Mouse (Mus musculus) telencephalon, adult 2 months (tissue): ENCODE measurements around the gene Iqgap2.

Source experiments
- DNase-seq: peaks from one replicate; pipeline ENCODE4 v3.0.0-alpha.2; 2011; ENCODE audit warnings: low read depth, low spot score

The Iqgap2 gene

DNA sequence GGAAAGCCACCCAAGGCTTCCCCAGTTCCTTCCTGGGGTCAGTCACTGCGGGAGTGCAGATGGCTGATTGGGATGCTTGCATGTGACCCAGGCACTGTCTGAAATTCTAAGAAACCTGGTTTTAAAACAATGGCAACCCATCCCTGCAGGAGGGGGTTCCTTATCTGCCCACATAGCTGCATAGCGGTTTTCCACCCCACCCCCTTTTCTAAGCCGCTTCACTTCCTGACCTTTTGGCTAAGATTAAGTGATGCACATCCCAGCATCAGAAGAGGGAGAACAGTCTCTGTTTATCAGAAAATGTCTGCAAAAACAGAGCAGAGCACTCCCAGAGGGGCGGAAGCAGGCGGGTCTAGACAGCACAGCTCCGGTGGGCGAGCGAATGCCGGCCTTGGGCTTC is 234.6 kb downstream of the Iqgap2 start:
- no peak for DNase-seq

- DNase-seq = peak; percentile 40
Observed at GRCm38 (mm10) chr13:95655284-95655683, 236.4 kb downstream of the Iqgap2 start.

- no peak for DNase-seq
Observed at GRCm38 (mm10) chr13:95653696-95654095, 238.0 kb downstream of the Iqgap2 start.

DNA sequence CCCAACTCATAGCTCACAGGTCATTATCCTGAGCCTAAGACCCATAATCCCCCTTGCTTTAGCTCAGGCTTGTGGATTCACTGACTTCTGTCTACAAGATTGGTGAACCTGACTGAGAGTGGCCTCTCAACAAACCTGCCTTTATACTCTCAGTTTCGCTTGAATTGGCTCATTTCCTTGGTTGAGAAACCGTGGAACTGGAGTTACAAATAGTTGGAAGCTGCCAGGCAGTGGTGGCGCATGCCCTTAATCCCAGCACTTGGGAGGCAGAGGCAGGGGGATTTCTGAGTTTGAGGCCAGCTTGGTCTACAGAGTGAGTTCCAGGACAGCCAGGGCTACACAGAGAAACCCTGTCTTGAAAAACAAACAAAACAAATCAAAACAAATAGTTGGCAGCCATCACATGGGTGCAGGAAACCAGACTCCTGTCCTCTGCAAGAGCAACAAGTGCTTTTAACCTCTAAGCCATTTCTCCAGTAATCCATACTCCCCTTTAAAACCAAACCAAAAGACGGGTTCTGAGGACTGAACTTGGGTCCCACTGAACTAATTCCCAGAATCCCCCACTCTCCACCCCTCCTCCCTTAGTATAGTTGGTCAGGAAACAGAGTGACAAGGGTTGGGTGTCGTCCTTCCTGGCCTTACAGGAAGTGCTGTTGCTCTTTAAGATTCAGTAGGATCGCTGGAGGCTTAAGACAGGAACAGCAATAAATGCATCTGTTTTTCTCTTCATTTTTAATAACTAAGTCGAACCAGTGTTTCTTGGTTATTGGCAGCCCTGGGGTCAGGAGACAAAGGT is 239.7 kb downstream of the Iqgap2 start:
- no peak for DNase-seq

- no peak for DNase-seq
Observed at GRCm38 (mm10) chr13:95649941-95650340, 241.8 kb downstream of the Iqgap2 start.

DNA sequence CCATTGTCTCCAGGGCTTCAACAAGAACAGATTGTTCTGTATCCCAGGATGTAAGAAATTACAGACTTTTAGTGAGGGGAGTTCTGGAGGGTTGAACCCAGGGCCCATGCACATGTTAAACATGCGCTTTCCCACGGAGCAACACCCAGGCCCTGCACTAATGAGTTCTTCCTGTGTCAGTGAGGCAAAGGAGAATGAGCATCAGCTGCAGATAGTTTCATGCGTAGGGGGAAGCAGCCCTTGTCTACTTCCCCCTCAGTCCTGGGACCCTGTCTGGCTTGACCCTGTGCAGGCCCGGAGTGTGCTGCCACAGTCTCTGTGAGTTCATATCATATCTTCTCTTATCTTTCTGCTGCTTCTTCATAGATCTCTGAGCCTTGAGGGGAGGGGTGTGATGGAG is 244.5 kb downstream of the Iqgap2 start:
- no peak for DNase-seq

DNA sequence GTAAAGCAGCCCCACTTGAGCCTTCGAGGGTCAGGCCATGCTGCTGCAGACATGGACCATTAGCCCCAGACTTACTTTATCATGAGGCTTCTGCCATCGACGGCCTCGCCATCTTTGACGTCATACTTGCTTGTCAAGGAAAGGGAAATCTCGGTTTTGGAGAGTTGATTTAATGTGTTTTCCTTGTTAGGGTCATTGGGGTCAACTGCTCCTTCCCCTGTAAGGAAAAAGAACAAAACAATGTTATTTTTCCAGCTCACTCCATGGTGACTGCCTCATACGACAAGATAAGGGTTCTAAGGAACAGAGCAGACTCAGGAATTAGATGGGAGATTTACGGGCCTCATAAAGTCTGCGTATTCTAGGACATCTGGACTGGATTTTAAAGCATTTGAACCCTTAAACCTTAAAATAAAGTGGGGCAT is 245.0 kb downstream of the Iqgap2 start:
- DNase-seq = no peak

GRCm38 (mm10) chr13:95643740-95644139 is 248.0 kb downstream of the Iqgap2 start:
- DNase-seq = no peak

DNA sequence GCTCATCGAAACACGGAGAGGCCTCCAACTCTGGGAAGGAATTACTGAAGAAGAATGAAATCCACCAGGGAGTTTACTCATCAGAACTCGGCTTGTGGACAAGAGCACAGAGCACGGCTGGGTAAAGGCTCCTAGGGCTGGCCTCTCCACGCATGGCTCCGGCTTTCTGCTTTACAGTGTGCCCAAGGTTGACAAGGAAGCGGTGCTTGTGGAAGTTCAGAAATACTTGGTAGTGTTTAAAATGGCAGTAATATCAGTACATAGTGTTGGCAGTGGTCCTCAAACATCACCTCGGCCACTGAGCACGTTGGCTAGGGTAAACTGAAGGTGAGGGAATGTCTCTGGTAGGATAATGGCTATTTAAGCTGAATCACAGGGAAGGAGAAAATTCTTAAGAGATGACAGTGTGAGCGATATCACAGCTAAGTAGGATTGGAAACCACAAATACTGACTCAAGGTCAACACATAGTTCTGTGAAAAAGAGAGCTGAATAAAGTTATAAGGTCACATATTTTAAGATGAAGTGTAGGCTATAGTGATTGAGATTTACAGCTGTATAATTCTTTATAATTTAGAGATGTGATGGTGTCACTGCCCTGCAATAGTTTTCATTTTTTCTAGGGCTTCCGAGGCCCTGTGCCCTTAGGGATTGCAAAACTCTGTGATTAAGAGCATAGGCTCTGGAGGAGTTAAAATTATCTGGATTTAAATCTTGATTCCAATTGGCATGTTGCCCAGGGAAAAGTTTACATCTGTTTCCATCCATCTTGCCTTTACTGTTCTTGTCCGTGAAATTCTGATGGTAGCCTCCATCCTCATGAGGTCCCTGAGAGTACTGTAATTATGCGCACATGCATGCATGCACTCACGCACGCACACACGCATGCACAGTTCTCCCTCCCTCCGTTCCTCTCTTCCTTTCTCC is 250.4 kb downstream of the Iqgap2 start:
- DNase-seq = no peak

DNA sequence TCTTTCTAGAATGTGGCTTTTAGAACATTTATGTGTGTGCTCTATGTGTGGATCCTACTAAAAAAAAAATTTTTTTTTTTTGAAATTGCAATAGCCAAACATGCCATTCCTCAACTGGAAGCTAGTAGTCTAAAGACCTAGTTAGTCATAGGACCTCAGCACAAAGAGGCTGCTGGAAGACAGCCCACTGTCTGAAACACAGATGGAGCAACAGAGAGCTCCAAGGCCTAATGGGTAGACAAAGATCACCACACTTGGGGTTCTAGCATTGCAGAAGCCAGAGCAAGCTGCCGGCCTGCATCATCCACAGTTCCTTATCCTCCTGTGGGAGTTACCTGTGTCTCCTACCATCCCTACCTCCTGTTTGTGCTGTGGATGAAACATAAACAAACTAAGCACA is 251.3 kb downstream of the Iqgap2 start:
- no peak for DNase-seq

- no peak for DNase-seq
Observed at GRCm38 (mm10) chr13:95639336-95640116, 252.2 kb downstream of the Iqgap2 start.

DNA sequence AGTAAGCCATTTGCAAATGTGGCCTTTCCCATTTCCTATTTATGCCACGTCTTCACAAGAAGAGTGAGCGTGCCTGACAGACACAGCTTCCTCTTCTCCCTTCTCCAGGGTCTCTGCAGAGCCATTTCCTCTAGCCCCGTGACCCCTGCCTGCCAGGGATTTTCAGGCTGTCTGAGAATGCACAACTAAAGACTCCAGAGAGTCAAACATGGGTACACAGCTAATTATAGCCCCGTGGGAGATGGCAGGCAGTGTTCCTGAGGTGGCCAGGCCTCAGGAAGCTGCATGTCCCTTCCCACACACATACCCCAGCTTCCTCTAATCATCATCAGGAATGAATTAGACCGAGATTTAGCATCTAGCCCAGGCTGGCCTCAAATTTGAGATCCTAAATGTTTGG is 252.8 kb downstream of the Iqgap2 start:
- DNase-seq = no peak

- no peak for DNase-seq
Observed at GRCm38 (mm10) chr13:95637737-95638136, 254.0 kb downstream of the Iqgap2 start.

GRCm38 (mm10) chr13:95635301-95635700 is 256.4 kb downstream of the Iqgap2 start:
- DNase-seq = no peak

DNA sequence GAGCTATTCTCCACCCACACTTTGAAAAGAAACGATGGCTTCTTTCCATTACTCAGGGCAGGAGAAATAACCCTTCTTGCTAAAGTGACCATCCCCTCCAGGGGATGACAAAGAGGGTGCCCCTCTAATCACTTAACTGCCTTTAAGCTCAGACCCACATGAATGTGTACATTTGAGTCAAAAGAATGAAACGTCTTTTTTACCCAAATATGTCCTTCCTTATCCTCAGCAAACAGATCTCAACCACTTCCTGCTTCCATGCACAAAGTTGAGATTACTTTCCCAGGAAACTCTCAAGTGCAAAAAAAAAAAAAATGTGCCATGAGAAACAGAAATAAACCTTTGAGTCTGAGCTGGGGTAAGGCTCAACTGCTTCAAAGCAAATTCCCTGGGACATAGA is 257.3 kb downstream of the Iqgap2 start:
- no peak for DNase-seq

DNA sequence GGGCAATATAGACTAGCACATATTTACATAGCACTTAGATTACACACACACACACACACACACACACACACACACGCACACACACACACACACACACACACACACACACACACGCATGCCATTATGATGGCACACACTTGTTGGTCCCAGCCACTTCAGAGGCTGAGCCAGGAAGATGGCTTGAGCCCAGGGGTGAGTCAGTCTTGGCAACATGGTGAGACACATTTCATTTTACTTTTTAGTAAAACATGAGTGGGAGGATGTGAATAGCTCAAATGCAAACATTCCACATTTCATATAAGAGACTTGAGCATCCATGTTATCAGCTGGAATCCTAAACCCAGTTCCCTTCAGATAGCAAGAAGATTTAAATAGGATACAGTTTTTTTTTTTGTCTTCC is 258.3 kb downstream of the Iqgap2 start:
- DNase-seq = peak; percentile 13

GRCm38 (mm10) chr13:95632144-95632543 is 259.6 kb downstream of the Iqgap2 start:
- no peak for DNase-seq

DNA sequence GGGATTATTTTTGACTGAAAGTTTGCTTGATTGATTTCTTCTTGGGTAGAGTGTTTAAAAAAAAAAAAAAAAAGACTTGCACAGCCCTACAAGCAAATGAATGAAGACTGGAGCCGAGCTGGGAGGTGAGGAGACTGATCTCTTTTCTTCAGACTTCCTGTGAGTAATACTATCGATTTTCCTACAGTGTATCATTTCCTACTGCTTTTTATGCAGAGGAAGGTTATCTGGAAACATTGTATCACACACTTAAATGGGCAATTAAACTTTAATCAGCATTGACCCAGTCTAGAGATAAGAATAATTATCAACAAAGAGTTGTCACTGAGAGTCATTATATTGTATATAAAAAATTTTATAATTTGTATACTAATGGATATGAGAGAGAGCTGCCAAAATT is 261.0 kb downstream of the Iqgap2 start:
- DNase-seq = no peak

- no peak for DNase-seq
Observed at GRCm38 (mm10) chr13:95629751-95630150, 262.0 kb downstream of the Iqgap2 start.

DNA sequence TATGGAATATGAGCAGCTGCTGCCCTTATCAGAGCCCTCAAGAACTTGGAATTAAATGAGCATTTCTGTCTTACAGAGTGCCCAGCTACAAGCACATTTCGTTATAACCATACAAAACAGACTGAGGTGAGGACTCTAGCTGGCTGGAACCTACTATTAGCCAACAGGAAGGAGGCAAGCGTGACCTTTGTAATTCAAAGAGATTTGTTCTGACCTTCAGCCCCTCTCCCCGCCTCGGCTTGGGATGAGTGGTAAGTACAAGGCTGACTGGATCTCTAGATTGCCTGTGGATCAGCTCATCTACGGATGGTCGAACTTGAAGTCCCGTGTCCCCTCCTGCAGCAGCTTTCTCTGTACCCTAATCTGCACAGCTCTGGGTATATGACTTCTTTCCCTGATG is 265.0 kb downstream of the Iqgap2 start:
- DNase-seq = no peak

DNA sequence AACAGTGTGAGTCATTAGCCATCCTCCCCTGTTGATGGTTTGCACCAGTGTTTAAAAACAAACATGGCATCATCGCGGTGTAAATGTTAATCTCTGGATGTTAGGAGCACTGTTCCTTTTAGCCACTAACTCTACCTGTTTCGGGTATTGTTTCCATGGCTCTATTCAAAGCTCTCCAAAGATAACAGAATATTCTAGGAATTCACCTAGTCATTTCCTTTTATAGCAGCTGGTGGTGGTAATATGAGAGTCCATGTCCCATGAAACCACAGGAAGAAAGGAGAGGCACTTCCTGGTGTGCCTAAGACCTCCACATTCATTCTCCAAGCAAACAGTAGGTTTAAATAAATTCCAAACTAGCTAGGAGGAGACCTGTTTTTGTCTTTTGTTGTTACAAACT is 268.7 kb downstream of the Iqgap2 start:
- no peak for DNase-seq

DNA sequence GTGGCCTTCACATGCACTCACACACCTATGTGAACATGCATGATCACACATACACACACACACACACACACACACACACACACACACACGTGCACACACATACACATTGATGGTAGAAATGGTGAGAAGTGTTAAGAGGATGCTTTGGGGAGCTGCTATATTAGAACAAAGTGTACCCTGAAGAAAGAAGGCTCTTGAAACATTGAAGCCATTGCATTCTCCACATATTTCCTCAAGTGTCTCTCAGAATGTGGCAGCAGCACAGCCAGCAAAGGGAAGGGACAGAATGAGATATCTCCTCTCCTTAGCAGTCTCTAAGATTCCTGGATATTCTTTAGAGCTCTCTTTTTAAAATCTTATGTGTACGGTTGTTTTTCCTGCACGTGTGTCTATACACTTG is 270.2 kb downstream of the Iqgap2 start:
- no peak for DNase-seq
